Mouse (Mus musculus) E14TG2a.4 (cell line): Measurements from ENCODE around the gene Dach1.

ENCODE experiments used
- CTCF ChIP-seq: conservative IDR thresholded peaks from 2 replicates; pipeline ENCODE4 v1.5.1; 2014; ENCODE audit warnings: low read length
- NANOG ChIP-seq: IDR thresholded peaks from 2 replicates; pipeline ENCODE4 v1.6.1; 2014; ENCODE audit warnings: borderline replicate concordance, low read length, mixed read lengths
- POU5F1 ChIP-seq: IDR thresholded peaks from 2 replicates; pipeline ENCODE4 v1.6.1; 2014; ENCODE audit warnings: low read length, borderline replicate concordance

DNA sequence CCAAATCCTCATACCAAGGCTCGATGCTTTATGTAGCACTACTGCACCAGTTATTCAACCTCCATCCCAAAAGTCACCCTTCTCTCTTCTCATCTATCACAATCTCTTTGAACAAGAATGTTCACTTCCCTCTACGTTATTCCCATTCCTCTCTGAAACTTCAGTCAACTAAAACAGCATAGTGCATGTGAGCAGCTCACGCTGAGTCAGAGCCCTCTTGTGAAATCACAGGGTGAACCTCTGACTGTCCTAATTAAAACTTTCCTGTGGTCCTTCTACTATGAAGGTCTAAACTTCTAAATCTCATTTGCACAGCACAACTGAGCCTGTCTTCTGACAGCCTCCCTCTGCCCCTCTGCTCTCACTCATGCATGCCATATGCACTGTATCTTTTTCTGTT is 30.5 kb upstream of the Dach1 start:
- TF ChIP-seq CTCF = no peak
- TF ChIP-seq NANOG = no peak
- TF ChIP-seq POU5F1 = no peak
